Mouse (Mus musculus) megakaryocyte, embryonic 14.5 days (primary cell): Measurements from ENCODE around the gene Spryd3.

ENCODE experiments used
- FLI1 ChIP-seq: IDR thresholded peaks from 2 replicates; pipeline ENCODE4 v1.6.1; 2012; ENCODE audit warnings: low read length, inconsistent platforms, mixed read lengths
- GATA1 ChIP-seq: IDR thresholded peaks from 3 replicates; pipeline ENCODE4 v1.6.1; 2012; ENCODE audit warnings: mixed read lengths, low read length, inconsistent platforms, borderline replicate concordance

DNA sequence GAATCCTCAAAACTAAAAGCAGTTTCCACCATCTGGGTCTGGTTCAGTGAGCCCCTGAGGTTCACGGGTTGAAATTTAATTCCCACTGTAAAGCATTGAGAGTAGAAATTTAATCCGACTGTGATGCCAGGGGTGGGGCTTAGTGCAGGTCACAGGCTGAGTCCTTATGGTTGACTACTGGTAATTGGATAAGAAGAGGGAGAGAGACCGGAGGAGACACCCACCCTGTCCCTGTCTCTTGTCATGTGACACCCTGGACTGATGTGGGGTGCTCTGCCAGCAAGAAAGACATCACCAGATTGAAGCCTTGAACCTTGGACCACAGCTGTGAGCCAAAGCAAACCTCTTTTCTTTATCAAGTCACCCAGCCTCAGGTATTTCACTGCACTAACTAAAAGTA is 47.0 kb upstream of the Spryd3 start:
- no peak for TF ChIP-seq GATA1
- no peak for TF ChIP-seq FLI1
